Mouse (Mus musculus) testis, adult 2 months (tissue): ENCODE data around the gene Psmc5. TPM values are rescaled to one million over a fixed set of nuclear protein-coding genes. Genes with fewer than 3 reads are reported as not detected.
A peak's percentile ranks its signal among the peaks of the same experiment; 100 is the strongest.

Source experiments
- H3K27ac ChIP-seq: fragments of 200-500 bp; 2 replicates; pipeline ENCODE4 v1.5.1; 2012; ENCODE audit warnings: low read depth, low read length; ENCODE audit not compliant: control insufficient read depth, insufficient read depth
- H3K27me3 ChIP-seq: fragments of 200-500 bp; 2 replicates; pipeline ENCODE4 v1.6.1; 2012; ENCODE audit warnings: mild to moderate bottlenecking, low read length, moderate library complexity; ENCODE audit not compliant: control insufficient read depth, insufficient read depth
- H3K36me3 ChIP-seq: fragments of 200-500 bp; 2 replicates; pipeline ENCODE4 v1.6.1; 2012; ENCODE audit warnings: mild to moderate bottlenecking, low read length; ENCODE audit not compliant: control insufficient read depth, insufficient read depth
- H3K4me1 ChIP-seq: fragments of 200-500 bp; 2 replicates; pipeline ENCODE4 v1.6.1; 2012; ENCODE audit warnings: low read length; ENCODE audit not compliant: control insufficient read depth, insufficient read depth
- H3K4me3 ChIP-seq: fragments of 200-500 bp; 2 replicates; pipeline ENCODE4 v1.5.1; 2012; ENCODE audit warnings: low read depth, mild to moderate bottlenecking, low read length, moderate library complexity, mixed read lengths; ENCODE audit not compliant: control insufficient read depth
- CTCF ChIP-seq: fragments of 200-500 bp; IDR thresholded peaks from 2 replicates; pipeline ENCODE4 v1.5.1; 2012; ENCODE audit warnings: low read depth, mild to moderate bottlenecking, inconsistent platforms, low read length, moderate library complexity; ENCODE audit not compliant: control insufficient read depth, insufficient read depth, insufficient replicate concordance
- POLR2A ChIP-seq: fragments of 200-500 bp; IDR thresholded peaks from 2 replicates; pipeline ENCODE4 v1.6.1; 2012; ENCODE audit warnings: low read depth, mild to moderate bottlenecking, inconsistent platforms, low read length, moderate library complexity; ENCODE audit not compliant: control insufficient read depth
- polyA plus RNA-seq: library from polyadenylated mRNA; depleted of rRNA; stranded (reverse); fragments of >200 nt; gene quantifications from 2 replicates; pipeline ENCODE4 v1.2.3, GENCODE M21; 2012

Psmc5 gene
- polyA plus RNA-seq, 1 experiment, result 90.9 TPM

GRCm38 (mm10) chr11:106282452-106282851 is 26.5 kb downstream of the Psmc5 start:
- no peak overlapping the region for H3K4me3 ChIP-seq
- no peak for TF ChIP-seq CTCF
- no peak for TF ChIP-seq POLR2A
- H3K4me1 ChIP-seq, result no peaks in the 10 kb centered on the region
- H3K27me3 ChIP-seq, result no peaks in the 10 kb centered on the region
- H3K27ac ChIP-seq, result no peak overlapping the region
- H3K36me3 ChIP-seq, result no peaks in the 10 kb centered on the region; the same call in none of the 2 replicates

- TF ChIP-seq POLR2A (no peak), CTCF (no peak)
- Histone ChIP-seq H3K4me3 (no peak overlapping the region), H3K27ac (no peak overlapping the region), H3K4me1 (no peaks in the 10 kb centered on the region), H3K36me3 (no peaks in the 10 kb centered on the region; the same call in none of the 2 replicates), H3K27me3 (no peaks in the 10 kb centered on the region)
Observed at GRCm38 (mm10) chr11:106283371-106283770, 27.4 kb downstream of the Psmc5 start.

GRCm38 (mm10) chr11:106284126-106284525 is 28.2 kb downstream of the Psmc5 start:
- H3K4me3 ChIP-seq, result no peak overlapping the region
- no peak for TF ChIP-seq CTCF
- no peak for TF ChIP-seq POLR2A
- H3K4me1 ChIP-seq, result no peaks in the 10 kb centered on the region
- no peak overlapping the region for H3K27ac ChIP-seq
- no peaks in the 10 kb centered on the region for H3K27me3 ChIP-seq
- H3K36me3 ChIP-seq, result no peaks in the 10 kb centered on the region; the same call in none of the 2 replicates

GRCm38 (mm10) chr11:106286206-106286605 is 30.3 kb downstream of the Psmc5 start:
- no peak overlapping the region for H3K27ac ChIP-seq
- H3K4me3 ChIP-seq, result no peak overlapping the region
- no peak for TF ChIP-seq CTCF
- no peak for TF ChIP-seq POLR2A
- H3K36me3 ChIP-seq, result no peaks in the 10 kb centered on the region; the same call in none of the 2 replicates
- no peaks in the 10 kb centered on the region for H3K27me3 ChIP-seq
- no peaks in the 10 kb centered on the region for H3K4me1 ChIP-seq

GRCm38 (mm10) chr11:106286987-106287386 is 31.0 kb downstream of the Psmc5 start:
- H3K27ac ChIP-seq, result no peak overlapping the region
- no peak for TF ChIP-seq CTCF
- TF ChIP-seq POLR2A, result no peak
- H3K4me1 ChIP-seq, result no peaks in the 10 kb centered on the region
- no peaks in the 10 kb centered on the region; the same call in none of the 2 replicates for H3K36me3 ChIP-seq
- H3K4me3 ChIP-seq, result no peak overlapping the region
- H3K27me3 ChIP-seq, result no peaks in the 10 kb centered on the region

- H3K4me3 ChIP-seq, result no peak overlapping the region
Observed at GRCm38 (mm10) chr11:106289369-106289768, 33.4 kb downstream of the Psmc5 start.

GRCm38 (mm10) chr11:106290376-106290775 is 34.4 kb downstream of the Psmc5 start:
- H3K4me1 ChIP-seq, result no peaks in the 10 kb centered on the region
- no peaks in the 10 kb centered on the region for H3K27me3 ChIP-seq
- no peak overlapping the region for H3K27ac ChIP-seq
- H3K4me3 ChIP-seq, result no peak overlapping the region
- TF ChIP-seq POLR2A (no peak), CTCF (no peak)
- no peaks in the 10 kb centered on the region; the same call in none of the 2 replicates for H3K36me3 ChIP-seq

More at GRCm38 (mm10) chr11:106289369-106289768, 33.4 kb downstream of the Psmc5 start:
- H3K27me3 ChIP-seq, result no peaks in the 10 kb centered on the region
- no peaks in the 10 kb centered on the region for H3K4me1 ChIP-seq
- no peak overlapping the region for H3K27ac ChIP-seq
- TF ChIP-seq POLR2A, result no peak
- peak; percentile 21; the same call in 1 of the 2 replicates for TF ChIP-seq CTCF
- no peaks in the 10 kb centered on the region; the same call in none of the 2 replicates for H3K36me3 ChIP-seq
